In genomic region chr14:120476186-120476697, GRCm38 (mm10) we compare ENCODE assay signal across 9 mouse cellular contexts. TPM values are rescaled to one million over a fixed set of nuclear protein-coding genes. Genes with fewer than 3 reads are reported as not detected.
DNase-seq lines count a peak whose midpoint lies in the region; ATAC-seq and TF ChIP-seq lines count a peak whose summit lies in the region.
"Had no signal": no experiment of that assay in that cellular context is flagged by ENCODE, and none has a peak within 500 bp of the region (broad histone marks: within the 10 kb centered on the region; RNA-seq: fewer than 3 reads in every experiment).

No protein-coding gene starts in this region.

- H3K27ac ChIP-seq in heart, embryonic 10.5 days, result no peak overlapping the region
- H3K27ac ChIP-seq in heart, embryonic 12.5 days (ENCODE audit: poor library complexity, severe bottlenecking), result no peak overlapping the region
- no peak overlapping the region; the same call in 1 of the 2 replicates for H3K27ac ChIP-seq in stomach, embryonic 14.5 days (ENCODE audit: low read length)
- no peak overlapping the region for H3K27ac ChIP-seq in stomach, postnatal 0 days (replicated peaks)
- no peak overlapping the region for H3K27ac ChIP-seq in liver, embryonic 13.5 days

- H3K4me2 ChIP-seq in heart, embryonic 12.5 days, result no peak overlapping the region
- H3K4me2 ChIP-seq in stomach, embryonic 14.5 days (replicated peaks; ENCODE audit: low read depth, low read length), result peak overlapping the region; percentile 41
- H3K4me2 ChIP-seq in stomach, postnatal 0 days (replicated peaks; ENCODE audit: low read depth), result no peak overlapping the region
- peak overlapping the region; percentile 92; the same call in 1 of the 2 replicates for H3K4me2 ChIP-seq in liver, embryonic 13.5 days

- no peaks in the 10 kb centered on the region for H3K27me3 ChIP-seq in heart, embryonic 10.5 days (ENCODE audit: insufficient read depth, poor library complexity, severe bottlenecking)
- H3K27me3 ChIP-seq in heart, embryonic 12.5 days (replicated peaks), result no peaks in the 10 kb centered on the region
- no peaks in the 10 kb centered on the region for H3K27me3 ChIP-seq in stomach, embryonic 14.5 days (ENCODE audit: control insufficient read depth, insufficient read depth, low read length)
- H3K27me3 ChIP-seq in stomach, postnatal 0 days (ENCODE audit: control insufficient read depth, insufficient read depth, low read length), result no peaks in the 10 kb centered on the region
- H3K27me3 ChIP-seq in liver, embryonic 13.5 days, result peaks cover 14% of the 10 kb centered on the region

- WGBS in heart, embryonic 10.5 days, result 68% methylated on average over 7 of the region's 7 CpGs
- WGBS in heart, embryonic 12.5 days, result 64% methylated on average over 7 of the region's 7 CpGs
- WGBS in stomach, embryonic 14.5 days, result 67% methylated on average over 7 of the region's 7 CpGs
- WGBS in stomach, postnatal 0 days, result 61% methylated on average over 7 of the region's 7 CpGs
- WGBS in liver, embryonic 13.5 days (ENCODE audit: insufficient replicate concordance), result 66% methylated on average over 7 of the region's 7 CpGs

- no peaks in the 10 kb centered on the region for H3K9me3 ChIP-seq in heart, embryonic 10.5 days
- H3K9me3 ChIP-seq in heart, embryonic 12.5 days (replicated peaks), result no peaks in the 10 kb centered on the region
- H3K9me3 ChIP-seq in stomach, embryonic 14.5 days (ENCODE audit: control insufficient read depth, low read depth, low read length), result no peaks in the 10 kb centered on the region
- H3K9me3 ChIP-seq in stomach, postnatal 0 days (ENCODE audit: control insufficient read depth, low read length), result no peaks in the 10 kb centered on the region
- H3K9me3 ChIP-seq in liver, embryonic 13.5 days (replicated peaks), result no peaks in the 10 kb centered on the region

- no peaks in the 10 kb centered on the region for H3K36me3 ChIP-seq in heart, embryonic 10.5 days
- no peaks in the 10 kb centered on the region for H3K36me3 ChIP-seq in heart, embryonic 12.5 days
- no peaks in the 10 kb centered on the region for H3K36me3 ChIP-seq in stomach, embryonic 14.5 days (ENCODE audit: control insufficient read depth, insufficient read depth, low read length)
- no peaks in the 10 kb centered on the region for H3K36me3 ChIP-seq in stomach, postnatal 0 days (ENCODE audit: control insufficient read depth, insufficient read depth, low read length)
- no peaks in the 10 kb centered on the region for H3K36me3 ChIP-seq in liver, embryonic 13.5 days

- no peaks in the 10 kb centered on the region for H3K4me1 ChIP-seq in heart, embryonic 10.5 days
- H3K4me1 ChIP-seq in heart, embryonic 12.5 days (replicated peaks), result peaks cover 10% of the 10 kb centered on the region; the same call in 1 of the 2 replicates
- peaks cover 9% of the 10 kb centered on the region for H3K4me1 ChIP-seq in stomach, embryonic 14.5 days (ENCODE audit: control insufficient read depth, insufficient read depth, low read length)
- H3K4me1 ChIP-seq in stomach, postnatal 0 days (replicated peaks; ENCODE audit: control insufficient read depth, insufficient read depth), result no peaks in the 10 kb centered on the region
- peaks cover 29% of the 10 kb centered on the region for H3K4me1 ChIP-seq in liver, embryonic 13.5 days (replicated peaks)

- no peak for TF ChIP-seq EP300 in stomach, postnatal 0 days (optimal IDR thresholded peaks at IDR 0.05)

- no peak overlapping the region for H3K9ac ChIP-seq in heart, embryonic 12.5 days
- 0 out of 2 replicates have a peak overlapping the region, but pooled peaks have one; percentile 60 for H3K9ac ChIP-seq in stomach, embryonic 14.5 days (replicated peaks; ENCODE audit: low read depth, low read length)
- H3K9ac ChIP-seq in stomach, postnatal 0 days (ENCODE audit: low read length), result no peak overlapping the region
- no peak overlapping the region for H3K9ac ChIP-seq in liver, embryonic 13.5 days

- ATAC-seq in heart, embryonic 12.5 days (ENCODE audit: insufficient number of reproducible peaks, low FRiP score), result no peak
- no peak for ATAC-seq in stomach, embryonic 14.5 days (ENCODE audit: insufficient number of reproducible peaks, insufficient read depth, low FRiP score, low read depth)
- no peak for ATAC-seq in stomach, postnatal 0 days (ENCODE audit: low FRiP score, low TSS enrichment)
- no peak for ATAC-seq in liver, embryonic 13.5 days (ENCODE audit: low read depth)
- ATAC-seq in inflammation-experienced regulatory T-cells, adult 6 months, result no peak

- 0 out of 2 replicates have a peak overlapping the region, but pooled peaks have one; percentile 79 for H3K4me3 ChIP-seq in heart, embryonic 10.5 days
- H3K4me3 ChIP-seq in heart, embryonic 12.5 days, result no peak overlapping the region
- H3K4me3 ChIP-seq in stomach, embryonic 14.5 days (ENCODE audit: low read depth, low read length), result peak overlapping the region; percentile 82
- H3K4me3 ChIP-seq in stomach, postnatal 0 days (ENCODE audit: low read depth, low read length), result no peak overlapping the region
- H3K4me3 ChIP-seq in liver, embryonic 13.5 days (replicated peaks), result no peak overlapping the region; the same call in 1 of the 2 replicates

- TF ChIP-seq CTCF in stomach, postnatal 0 days (IDR thresholded peaks at IDR 0.05; ENCODE audit: low read depth), result no peak

- DNase-seq in heart, embryonic 10.5 days (ENCODE audit: low spot score), result peak; percentile 19
- DNase-seq in stomach, postnatal 0 days (ENCODE audit: low spot score), result no peak
- no peak for DNase-seq in liver, embryonic 13.5 days
- no peak for DNase-seq in gastrocnemius, postnatal 10 days
- DNase-seq in thymus, adult 18-20 months, result no peak
- DNase-seq: lung, postnatal 36 days had no signal

RNA-seq across cellular contexts. Expression of gene Rap2a, which starts 2.0 kb away (rescaled TPM):
- 11.7 and 12.9 TPM in 2 replicates for polyA plus RNA-seq in heart, embryonic 10.5 days (2016; fragmentation: Nextera tagmentation; extraction: Ambion mirVana)
- 16.1 and 16.4 TPM in 2 replicates for polyA plus RNA-seq in heart, embryonic 12.5 days (2016; fragmentation: Nextera tagmentation; extraction: Ambion mirVana)
- polyA plus RNA-seq in stomach, embryonic 14.5 days (2014; fragmentation: Nextera tagmentation; extraction: Ambion mirVana), result 11.9 and 13.0 TPM in 2 replicates
- polyA plus RNA-seq in stomach, postnatal 0 days (2015; fragmentation: Nextera tagmentation; extraction: Ambion mirVana), result 10.3 and 11.7 TPM in 2 replicates
- 2.8 and 3.1 TPM in 2 replicates for polyA plus RNA-seq in liver, embryonic 13.5 days (2015; fragmentation: Nextera tagmentation; extraction: Ambion mirVana)
- polyA plus RNA-seq in inflammation-experienced regulatory T-cells, adult 6 months (2017; shearing (Covaris generic)), result 1 to 10 TPM in 2 of 3 experiments, under 1 TPM in 1; 0.90 to 2.0 (median 1.3) TPM
- total RNA-seq in gastrocnemius, postnatal 10 days (2021), result 10 to 100 TPM; 13.1 to 15.7 TPM

Comparison
In these comparisons a context has a peak if more than half of its experiments do, and no peak if none do; other contexts are left out.
1. H3K4me3 ChIP-seq: peak in heart, embryonic 10.5 days (single experiment) and stomach, embryonic 14.5 days (single experiment); none in heart, embryonic 12.5 days (single experiment), stomach, postnatal 0 days (single experiment) and liver, embryonic 13.5 days (single experiment).
2. H3K4me2 ChIP-seq: peak in stomach, embryonic 14.5 days (single experiment) and liver, embryonic 13.5 days (single experiment); none in heart, embryonic 12.5 days (single experiment) and stomach, postnatal 0 days (single experiment).